Mouse (Mus musculus) CH12.LX (cell line): ENCODE measurements at regions not wholly inside any gene's neighbourhood (a gene's known extent, or its start where the extent isn't known, plus 50 kb on each side); places are given as distances from the start of the nearest gene placed in this dataset.

Experiments
- DNase-seq: peaks from one replicate; pipeline ENCODE4 v3.0.0-alpha.2; 2013; ENCODE audit errors: extremely low read depth
- H3K27ac ChIP-seq: 2 replicates; pipeline ENCODE4 v1.5.1; 2012; ENCODE audit warnings: low read depth, mild to moderate bottlenecking, control low read depth, moderate library complexity; ENCODE audit not compliant: insufficient read depth
- H3K27me3 ChIP-seq: replicated peaks from 2 replicates; pipeline ENCODE3; 2012; ENCODE audit warnings: inconsistent platforms
- H3K36me3 ChIP-seq, 2 experiments: replicated peaks in 1 of 2; 2 replicates each; pipeline versions ENCODE3 to v1.6.1; 2012; ENCODE audit warnings: inconsistent platforms in 1 of 2, low read length in 1 of 2, mild to moderate bottlenecking in 1 of 2, mixed read lengths in 1 of 2, moderate library complexity in 1 of 2; ENCODE audit not compliant: control insufficient read depth in 1 of 2, insufficient read depth in 1 of 2
- H3K4me1 ChIP-seq, 2 experiments: 2 replicates each; pipeline ENCODE4 v1.6.1; 2012; ENCODE audit warnings: inconsistent platforms in 1 of 2, moderate library complexity in 1 of 2; ENCODE audit not compliant: insufficient read depth in 2 of 2, control insufficient read depth in 1 of 2
- H3K4me2 ChIP-seq: 2 replicates; pipeline ENCODE4 v1.6.1; 2012; ENCODE audit warnings: low read depth, mild to moderate bottlenecking, control low read depth; ENCODE audit not compliant: poor library complexity, insufficient read depth, severe bottlenecking
- H3K4me3 ChIP-seq, 3 experiments: fragments of 150-350 bp in 1 of 3; sonication (generic) in 1 of 3; replicated peaks in 1 of 3; 2 replicates each; pipeline versions ENCODE3 to v1.5.1; 2011 to 2012; ENCODE audit warnings: low read depth in 2 of 3, low read length in 2 of 3, mild to moderate bottlenecking in 2 of 3, moderate library complexity in 2 of 3, control low read depth in 1 of 3, improper control_type of control experiment in 1 of 3, inconsistent platforms in 1 of 3, mixed read lengths in 1 of 3; ENCODE audit not compliant: poor library complexity in 1 of 3
- H3K79me2 ChIP-seq: replicated peaks from 2 replicates; pipeline ENCODE4 v1.6.1; 2012; ENCODE audit warnings: mild to moderate bottlenecking, moderate library complexity; ENCODE audit not compliant: control insufficient read depth, poor library complexity, insufficient read depth, severe bottlenecking; ENCODE audit errors: extremely low read depth
- H3K9ac ChIP-seq: 2 replicates; pipeline ENCODE4 v1.6.1; 2012; ENCODE audit warnings: low read depth, mild to moderate bottlenecking, control low read depth, moderate library complexity; ENCODE audit not compliant: insufficient read depth
- H3K9me3 ChIP-seq: replicated peaks from 2 replicates; pipeline ENCODE3; 2012; ENCODE audit warnings: low read length, inconsistent platforms, mixed read lengths
- CHD1 ChIP-seq: IDR thresholded peaks from 2 replicates; pipeline ENCODE4 v1.6.1; 2012; ENCODE audit warnings: low read depth, low read length, improper control_type of control experiment, inconsistent platforms
- CHD2 ChIP-seq: IDR thresholded peaks from 2 replicates; pipeline ENCODE4 v1.6.1; 2011; ENCODE audit warnings: low read length, improper control_type of control experiment
- GABPA ChIP-seq: IDR thresholded peaks from 2 replicates; pipeline ENCODE4 v1.6.1; 2012; ENCODE audit warnings: low read depth, low read length, improper control_type of control experiment, inconsistent platforms; ENCODE audit not compliant: insufficient replicate concordance
- IRF4 ChIP-seq: IDR thresholded peaks from 2 replicates; pipeline ENCODE4 v1.6.1; 2014; ENCODE audit warnings: low read depth, mild to moderate bottlenecking, inconsistent platforms, low read length, improper control_type of control experiment
- MAFK ChIP-seq: IDR thresholded peaks from 2 replicates; pipeline ENCODE4 v1.6.1; 2011; ENCODE audit warnings: low read length, improper control_type of control experiment; ENCODE audit not compliant: insufficient replicate concordance
- MAX ChIP-seq: IDR thresholded peaks from 2 replicates; pipeline ENCODE4 v1.6.1; 2011; ENCODE audit warnings: low read length, improper control_type of control experiment
- MXI1 ChIP-seq: IDR thresholded peaks from 2 replicates; pipeline ENCODE4 v1.6.1; 2011; ENCODE audit warnings: mild to moderate bottlenecking, low read depth, low read length, improper control_type of control experiment
- NELFE ChIP-seq: IDR thresholded peaks from 2 replicates; pipeline ENCODE4 v1.6.1; 2011; ENCODE audit warnings: low read depth, low read length, improper control_type of control experiment
- NRF1 ChIP-seq: IDR thresholded peaks from 2 replicates; pipeline ENCODE4 v1.6.1; 2014; ENCODE audit warnings: low read depth, mild to moderate bottlenecking, inconsistent platforms, low read length, improper control_type of control experiment, moderate library complexity
- PAX5 ChIP-seq: IDR thresholded peaks from 2 replicates; pipeline ENCODE4 v1.6.1; 2012; ENCODE audit warnings: low read length, inconsistent platforms, mixed read lengths
- POLR2A ChIP-seq: IDR thresholded peaks from 2 replicates; pipeline ENCODE4 v1.6.1; 2011; ENCODE audit warnings: low read depth, mild to moderate bottlenecking, improper control_type of control experiment, low read length
- RCOR1 ChIP-seq: conservative IDR thresholded peaks from 2 replicates; pipeline ENCODE4 v1.6.1; 2012; ENCODE audit warnings: low read depth, mild to moderate bottlenecking, inconsistent platforms, low read length, improper control_type of control experiment
- SIN3A ChIP-seq: IDR thresholded peaks from 2 replicates; pipeline ENCODE4 v1.6.1; 2012; ENCODE audit warnings: low read length, improper control_type of control experiment, inconsistent platforms
- TBP ChIP-seq: conservative IDR thresholded peaks from 2 replicates; pipeline ENCODE4 v1.6.1; 2011; ENCODE audit warnings: low read depth, low read length, improper control_type of control experiment
- UBTF ChIP-seq: IDR thresholded peaks from 2 replicates; pipeline ENCODE4 v1.6.1; 2012; ENCODE audit warnings: low read depth, mild to moderate bottlenecking, inconsistent platforms, low read length, improper control_type of control experiment, moderate library complexity
- USF1 ChIP-seq: IDR thresholded peaks from 2 replicates; pipeline ENCODE4 v1.6.1; 2014; ENCODE audit warnings: low read depth, mild to moderate bottlenecking, inconsistent platforms, low read length, improper control_type of control experiment
- ZC3H11A ChIP-seq: IDR thresholded peaks from 2 replicates; pipeline ENCODE4 v1.6.1; 2012; ENCODE audit warnings: low read depth, mild to moderate bottlenecking, inconsistent platforms, low read length, improper control_type of control experiment
- ZMIZ1 ChIP-seq: IDR thresholded peaks from 2 replicates; pipeline ENCODE4 v1.6.1; 2012; ENCODE audit warnings: low read depth, mild to moderate bottlenecking, inconsistent platforms, low read length, improper control_type of control experiment
- dilution Hi-C: fragments of 300-500 bp; cut with MboI; formaldehyde crosslinking; loops from 2 replicates; pipeline ENCODE4 v1.14.3; 2020; ENCODE audit warnings: low sequenced_read_pairs; ENCODE audit not compliant: extremely low pct_unique_long_range_greater_than_20kb, extremely low pct_ligation_motif_present
- in situ Hi-C: fragments of 300-500 bp; cut with MboI; formaldehyde crosslinking; loops from 3 replicates; pipeline ENCODE4 v1.14.3; 2019; ENCODE audit warnings: low sequenced_read_pairs, low pct_ligation_motif_present, low pct_unique_long_range_greater_than_20kb, mixed read lengths

DNA sequence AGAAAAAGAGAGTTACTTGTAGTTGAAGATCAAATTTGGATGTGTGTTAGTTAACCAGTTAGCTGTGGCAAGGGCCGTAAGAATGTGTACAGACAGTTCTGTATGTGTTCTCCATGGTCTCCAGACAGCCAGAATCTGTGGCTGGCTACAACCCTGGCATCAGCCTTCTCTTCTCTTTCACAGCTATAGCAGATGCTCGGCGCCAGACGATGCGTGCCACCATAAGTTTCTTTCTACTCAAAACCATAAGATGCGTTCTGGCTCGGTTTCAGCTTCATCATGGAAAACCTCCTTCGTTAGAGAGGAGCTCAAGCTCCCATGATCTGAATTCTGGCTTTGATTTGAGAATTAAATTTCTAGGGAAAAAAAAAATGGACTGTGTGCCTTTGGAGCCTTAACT lies 275.6 kb downstream of the Tbx15 start:
- no peaks in the 10 kb centered on the region for H3K9me3 ChIP-seq
- no peak overlapping the region for H3K27ac ChIP-seq
- no peak overlapping the region for H3K4me3 ChIP-seq
- DNase-seq = no peak
- H3K79me2 ChIP-seq = no peaks in the 10 kb centered on the region
- TF ChIP-seq USF1 (no peak), IRF4 (no peak), MXI1 (no peak), UBTF (no peak), RCOR1 (no peak)
- H3K4me2 ChIP-seq = no peak overlapping the region
- dilution Hi-C loops (no loop called here), in situ Hi-C loops (no loop called here)
- no peaks in the 10 kb centered on the region for H3K27me3 ChIP-seq
- H3K9ac ChIP-seq = no peak overlapping the region
- no peaks in the 10 kb centered on the region for H3K36me3 ChIP-seq
- H3K4me1 ChIP-seq = no peaks in the 10 kb centered on the region

DNA sequence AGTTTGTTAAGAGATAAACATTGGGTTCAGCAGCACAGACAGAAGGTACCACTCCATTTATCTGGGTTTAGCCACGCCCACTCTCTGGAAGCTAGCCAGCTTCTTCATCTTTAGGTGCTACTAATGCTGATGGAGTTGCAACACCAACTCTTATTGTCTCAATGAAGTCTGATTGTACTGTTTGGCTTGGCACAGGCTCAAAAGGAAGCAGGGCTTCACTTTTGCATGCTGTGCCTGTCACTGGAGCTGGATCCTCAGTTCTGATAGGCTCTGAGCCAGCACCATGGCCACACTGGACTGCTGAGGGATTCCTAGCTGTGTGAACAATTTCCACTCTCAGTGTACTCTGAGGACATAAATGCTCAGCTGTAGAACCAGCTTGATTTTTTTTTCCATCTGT lies 320.7 kb downstream of the Tbx15 start:
- H3K4me3 ChIP-seq = no peak overlapping the region
- in situ Hi-C loops = no loop called here
- no peaks in the 10 kb centered on the region for H3K9me3 ChIP-seq
- H3K27me3 ChIP-seq = no peaks in the 10 kb centered on the region
- no peak for TF ChIP-seq MAFK
- TF ChIP-seq NRF1 = no peak
- TF ChIP-seq RCOR1 = no peak
- no peak overlapping the region for H3K4me2 ChIP-seq
- DNase-seq = no peak
- no peak overlapping the region for H3K27ac ChIP-seq
- H3K79me2 ChIP-seq = no peaks in the 10 kb centered on the region
- H3K4me1 ChIP-seq = no peaks in the 10 kb centered on the region
- H3K9ac ChIP-seq = no peak overlapping the region
- no peaks in the 10 kb centered on the region for H3K36me3 ChIP-seq
- dilution Hi-C loops = no loop called here

DNA sequence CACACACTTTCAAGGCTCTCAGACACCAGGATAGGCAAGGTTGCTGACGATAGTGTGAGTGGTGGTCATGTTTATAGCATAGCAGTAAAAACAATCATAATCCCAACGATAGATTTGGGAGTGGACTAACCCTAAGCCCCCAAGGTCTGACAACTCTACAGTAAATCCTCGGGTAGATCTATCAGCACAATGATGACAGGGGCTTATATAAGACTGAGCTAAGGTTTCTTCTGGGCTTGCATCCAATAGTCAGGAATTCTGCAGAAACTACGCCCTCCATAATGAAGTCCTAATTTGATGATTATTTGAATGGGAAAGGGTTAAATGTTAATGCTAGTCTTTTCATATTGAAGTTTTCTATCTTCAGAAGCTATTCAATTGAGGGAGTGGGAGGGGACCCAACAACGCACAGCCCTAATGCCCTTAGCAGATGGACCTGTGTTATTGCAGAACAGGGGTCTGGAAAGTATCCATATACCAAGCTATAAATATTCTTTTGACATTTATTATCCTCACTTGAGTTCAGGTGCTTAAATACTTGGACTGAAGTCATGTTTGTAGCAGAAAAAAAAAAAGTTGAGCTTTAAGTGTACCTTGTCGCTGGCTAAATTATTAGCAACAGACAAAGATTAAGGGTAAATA lies 311.8 kb upstream of the Spag17 start:
- dilution Hi-C loops (no loop called here), in situ Hi-C loops (no loop called here)
- Histone ChIP-seq H3K79me2 (no peaks in the 10 kb centered on the region), H3K27ac (no peak overlapping the region), H3K4me1 (no peaks in the 10 kb centered on the region), H3K9me3 (no peaks in the 10 kb centered on the region), H3K36me3 (no peaks in the 10 kb centered on the region), H3K4me2 (no peak overlapping the region), H3K9ac (no peak overlapping the region), H3K4me3 (no peak overlapping the region), H3K27me3 (no peaks in the 10 kb centered on the region)
- TF ChIP-seq ZC3H11A (no peak), CHD1 (no peak), ZMIZ1 (no peak), TBP (no peak), NELFE (no peak), GABPA (no peak), MAFK (no peak), PAX5 (no peak), POLR2A (no peak), MAX (no peak), SIN3A (no peak), CHD2 (no peak)
- DNase-seq = no peak
